Mouse (Mus musculus): ENCODE results near the gene Aldh1a3.
A peak's percentile ranks its signal among the peaks of the same experiment; 100 is the strongest.

Gene Aldh1a3

DNA sequence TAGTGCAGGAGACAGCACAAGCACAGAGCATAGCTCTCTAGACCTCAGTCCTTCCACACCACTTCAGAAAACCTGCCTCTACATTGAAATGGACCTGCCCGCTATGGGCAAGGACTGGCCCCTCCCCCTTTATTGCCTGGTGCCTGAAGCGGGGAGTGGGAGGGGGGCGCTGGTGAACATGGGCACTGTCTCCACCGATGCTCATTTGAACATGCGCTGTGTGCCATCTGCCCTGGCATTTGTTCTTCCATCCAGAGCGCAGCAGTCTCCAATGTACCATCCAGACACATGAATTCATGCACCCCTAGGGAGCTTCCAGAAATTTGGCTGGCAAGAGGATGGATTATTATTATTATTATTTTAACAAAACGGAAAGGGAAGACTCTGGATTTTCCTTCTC is 14.2 kb downstream of the Aldh1a3 start:
- DNase-seq: no peak

DNA sequence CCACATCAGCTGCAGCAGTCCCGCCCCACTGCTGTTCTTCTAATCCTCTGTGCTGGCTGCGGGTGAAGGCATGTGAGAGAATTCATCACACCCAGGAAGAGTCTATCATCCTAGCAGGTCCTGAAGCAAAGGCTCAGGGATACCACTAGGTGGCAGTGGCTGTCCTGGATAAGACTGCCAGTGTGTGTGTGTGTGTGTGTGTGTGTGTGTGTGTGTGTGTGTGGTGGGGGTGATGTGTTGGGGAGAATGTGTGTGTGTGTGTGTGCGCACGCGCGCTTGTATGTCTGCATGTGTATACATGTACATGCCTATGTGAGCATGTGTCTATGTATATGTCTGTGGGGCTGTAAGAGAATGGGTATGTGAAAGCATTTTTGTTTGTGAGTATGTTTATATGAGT is 17.9 kb downstream of the Aldh1a3 start:
- DNase-seq: peak in 1 of 2 experiments; percentile 38

DNA sequence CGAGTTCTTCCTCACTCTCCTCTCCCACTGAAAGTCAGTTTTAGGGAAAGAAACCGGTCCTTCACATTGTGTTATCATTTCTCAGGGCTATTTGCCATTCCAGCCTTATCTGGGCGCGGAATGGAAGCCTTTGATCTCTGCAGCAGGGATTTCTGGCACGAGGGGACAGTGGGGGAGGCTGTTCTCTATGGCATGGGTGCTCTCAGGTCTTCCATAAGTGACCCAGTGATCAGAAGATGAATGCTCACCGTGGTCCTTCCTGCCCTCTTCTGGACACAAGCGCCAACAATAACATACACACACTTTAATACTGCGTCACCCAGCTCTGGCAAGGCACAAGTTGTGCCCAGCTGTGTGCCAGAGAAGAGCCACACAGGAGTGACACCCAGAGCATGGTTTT is 20.3 kb downstream of the Aldh1a3 start:
- DNase-seq: no peak

DNA sequence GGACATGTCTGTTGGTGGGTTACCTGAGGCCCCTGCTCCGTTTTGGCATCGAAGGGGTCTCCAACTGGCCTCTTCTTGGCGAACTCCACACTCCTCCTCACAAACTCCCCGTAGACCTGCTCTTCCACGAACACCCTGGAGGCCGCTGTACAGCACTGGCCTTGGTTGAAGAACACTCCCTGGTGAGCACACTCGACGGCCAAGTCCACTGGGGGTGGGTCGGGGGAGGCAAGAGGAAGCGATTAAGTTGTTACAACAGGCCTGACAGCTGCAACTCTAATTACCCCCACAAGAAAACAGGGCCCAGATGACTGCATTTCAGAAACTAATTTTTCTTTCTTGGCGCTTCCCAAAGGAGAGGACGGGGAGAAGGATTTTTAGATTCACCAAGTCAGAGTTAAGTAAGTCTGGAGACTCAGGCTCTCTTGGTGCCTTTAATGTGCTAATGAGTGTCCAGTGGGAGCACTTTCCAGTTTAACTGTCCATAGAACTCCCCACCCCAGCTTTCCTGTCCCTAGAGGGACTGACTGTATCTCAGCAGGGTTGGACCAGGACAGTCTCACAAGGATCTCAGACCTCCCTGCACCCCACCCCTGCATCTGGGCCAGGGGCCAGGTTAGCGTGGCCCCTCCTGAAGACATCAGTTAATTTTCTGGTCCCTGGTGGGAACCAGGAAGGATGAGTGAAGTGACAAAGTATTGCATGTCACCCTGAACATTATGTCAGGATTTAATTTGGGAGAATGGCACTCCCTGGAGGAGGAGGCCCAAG is 21.2 kb downstream of the Aldh1a3 start:
- no peak for DNase-seq

DNA sequence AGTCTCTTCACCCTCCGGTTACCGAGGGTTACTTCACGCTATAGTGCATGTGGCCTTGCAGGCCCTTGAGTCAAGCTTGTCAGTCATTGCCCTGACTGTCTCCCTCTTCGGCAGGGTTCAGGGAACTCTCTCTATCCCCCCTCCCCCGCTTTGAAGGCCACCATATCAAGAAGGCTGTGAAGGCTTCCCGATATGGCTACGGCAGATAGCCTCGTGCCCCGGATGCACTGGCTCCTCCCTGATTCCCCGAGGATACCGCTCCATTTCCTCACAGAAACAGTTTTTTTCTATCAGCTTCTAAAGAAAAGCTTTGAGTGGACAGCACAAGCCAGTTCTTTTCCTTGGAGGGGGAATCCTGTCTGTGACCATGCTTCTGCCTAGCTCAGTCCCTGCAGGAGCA is 21.8 kb downstream of the Aldh1a3 start:
- peak; percentile 26 to 56 for DNase-seq

DNA sequence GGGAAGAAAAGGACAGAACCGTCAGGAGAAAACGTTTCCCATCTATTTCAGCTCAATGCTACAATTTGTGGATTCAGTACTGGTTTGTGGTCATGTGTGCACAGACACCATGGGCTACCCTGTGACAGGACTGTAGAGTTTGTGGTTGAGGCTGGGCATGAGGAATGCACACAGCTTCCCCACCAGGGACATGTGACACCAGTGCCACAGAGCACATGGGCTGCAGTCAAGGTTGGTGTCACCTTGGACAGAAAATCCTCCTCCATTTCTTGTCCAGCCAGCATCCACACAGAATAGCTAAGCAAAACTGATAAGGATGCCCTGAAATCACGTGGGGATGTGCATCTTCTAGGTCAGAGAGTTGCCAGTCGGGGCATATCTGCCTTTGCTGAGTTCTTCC is 22.5 kb downstream of the Aldh1a3 start:
- no peak for DNase-seq

DNA sequence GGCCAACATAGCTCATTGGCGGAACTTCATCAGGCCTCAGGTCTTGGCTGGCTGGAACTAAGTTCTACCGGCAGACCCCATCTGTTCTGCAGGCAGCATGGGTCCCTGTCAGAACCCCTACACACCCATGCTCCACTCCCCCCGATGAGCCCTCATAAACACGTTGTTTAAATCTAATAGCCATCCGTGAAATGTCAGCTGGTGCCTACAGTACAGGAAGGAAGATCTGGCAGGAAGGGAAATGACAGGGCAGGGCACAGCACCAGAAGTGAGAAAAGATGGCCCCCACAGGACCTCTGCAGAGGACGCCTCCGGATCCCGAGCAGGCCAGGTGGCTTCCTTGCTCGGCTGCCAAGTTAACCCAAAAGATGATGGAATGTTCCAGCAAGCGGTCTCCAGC is 23.2 kb downstream of the Aldh1a3 start:
- peak; percentile 34 to 65 for DNase-seq

DNA sequence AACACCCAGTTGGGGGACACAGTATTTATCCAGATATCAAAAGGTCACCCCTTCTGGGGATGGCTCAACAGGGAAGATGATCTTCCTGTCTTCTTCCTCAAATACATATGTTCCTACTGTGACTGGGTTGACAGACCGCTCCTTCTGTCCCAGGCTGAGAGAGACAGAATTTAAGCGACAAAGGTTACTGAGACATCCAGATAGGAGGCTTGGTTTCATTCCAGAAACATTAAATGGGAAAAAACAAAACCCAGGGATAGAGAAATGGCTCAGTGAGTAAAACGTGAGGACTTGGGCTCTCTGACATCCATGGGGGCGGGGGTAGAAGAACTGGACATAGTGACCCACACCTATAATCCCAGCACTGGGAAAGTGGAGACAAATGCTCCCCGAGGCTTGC is 24.4 kb downstream of the Aldh1a3 start:
- no peak for DNase-seq

DNA sequence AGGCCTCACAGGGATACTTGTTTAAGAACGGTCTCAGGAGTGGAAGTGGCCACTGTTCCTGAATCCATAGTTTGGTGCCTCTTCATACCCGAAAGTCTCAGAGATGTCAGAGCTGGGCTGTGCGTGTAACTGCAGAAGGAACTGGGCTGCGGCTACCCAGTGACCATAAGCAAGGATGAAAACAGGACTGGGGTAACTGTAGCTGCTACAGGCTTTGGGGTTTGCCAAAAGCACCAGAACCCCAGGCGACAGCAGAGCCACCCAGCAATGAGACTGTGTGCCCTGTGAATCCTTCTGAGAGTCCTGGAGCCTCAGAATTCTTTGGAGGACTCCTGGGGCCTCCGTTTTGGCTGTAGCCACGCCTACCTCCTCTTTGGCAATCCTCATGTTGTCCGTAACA is 25.7 kb downstream of the Aldh1a3 start:
- DNase-seq: no peak

DNA sequence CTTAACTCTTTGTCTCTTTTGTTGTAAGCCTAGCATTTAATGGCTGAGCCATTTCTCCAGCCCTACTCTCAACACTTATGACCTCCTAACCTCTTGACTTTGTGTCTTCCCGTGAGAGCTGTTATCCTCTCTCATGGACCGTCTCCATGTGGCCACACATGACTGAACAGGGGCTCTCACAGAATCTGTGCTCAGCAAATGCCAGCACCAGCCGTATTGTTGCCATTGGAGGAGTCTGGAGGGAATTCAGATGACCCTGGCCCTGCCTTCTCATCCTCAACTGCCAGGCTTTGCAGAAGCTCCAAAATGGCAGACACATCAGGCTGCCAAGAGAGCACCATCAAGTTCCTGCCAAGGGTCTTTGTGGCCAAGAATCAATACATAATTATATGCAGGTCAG is 30.0 kb downstream of the Aldh1a3 start:
- DNase-seq: peak; percentile 14 to 52

DNA sequence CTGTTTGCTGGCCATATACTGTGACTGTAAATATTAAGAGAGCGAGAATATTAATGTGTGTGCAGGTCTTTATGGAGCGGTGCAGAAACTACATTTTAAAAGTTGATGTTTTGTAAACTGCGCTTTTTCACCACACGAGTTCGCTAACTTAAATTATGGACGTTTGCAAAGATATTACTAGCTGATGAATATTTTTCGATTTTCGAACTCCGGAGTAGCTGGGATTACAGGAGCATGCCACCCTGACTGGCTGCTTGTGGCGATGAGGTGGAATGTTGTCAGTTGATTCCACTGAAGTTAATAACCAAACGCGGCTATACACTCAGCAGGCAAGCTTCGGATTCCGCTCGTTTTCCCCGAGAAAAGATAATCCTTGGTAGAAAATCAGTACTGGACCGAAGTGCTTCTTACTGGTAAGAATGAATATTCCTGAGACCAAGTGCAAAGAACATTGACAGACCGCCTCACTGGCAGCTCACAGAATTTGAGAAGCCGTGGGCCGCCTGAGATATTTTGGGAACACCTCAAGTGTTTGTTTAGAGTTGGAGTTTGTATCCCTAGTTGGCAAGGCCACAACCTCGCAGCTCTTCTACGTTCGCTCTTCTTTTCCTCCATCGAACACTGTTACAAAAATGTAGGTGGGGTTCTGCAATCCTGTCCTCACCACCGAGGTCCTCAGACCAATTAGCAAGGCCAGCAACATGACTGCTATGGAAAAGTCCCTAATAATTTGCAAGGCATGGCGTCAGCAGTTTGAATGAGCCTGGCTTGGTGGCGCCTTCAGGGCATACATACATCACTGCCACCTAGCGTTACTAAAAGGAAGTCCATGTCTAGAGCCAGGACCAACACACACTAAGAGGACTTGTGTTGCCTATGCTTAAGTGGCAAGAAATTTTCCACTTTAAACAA is 38.4 kb downstream of the Aldh1a3 start:
- peak; percentile 81 to 84 for DNase-seq

DNA sequence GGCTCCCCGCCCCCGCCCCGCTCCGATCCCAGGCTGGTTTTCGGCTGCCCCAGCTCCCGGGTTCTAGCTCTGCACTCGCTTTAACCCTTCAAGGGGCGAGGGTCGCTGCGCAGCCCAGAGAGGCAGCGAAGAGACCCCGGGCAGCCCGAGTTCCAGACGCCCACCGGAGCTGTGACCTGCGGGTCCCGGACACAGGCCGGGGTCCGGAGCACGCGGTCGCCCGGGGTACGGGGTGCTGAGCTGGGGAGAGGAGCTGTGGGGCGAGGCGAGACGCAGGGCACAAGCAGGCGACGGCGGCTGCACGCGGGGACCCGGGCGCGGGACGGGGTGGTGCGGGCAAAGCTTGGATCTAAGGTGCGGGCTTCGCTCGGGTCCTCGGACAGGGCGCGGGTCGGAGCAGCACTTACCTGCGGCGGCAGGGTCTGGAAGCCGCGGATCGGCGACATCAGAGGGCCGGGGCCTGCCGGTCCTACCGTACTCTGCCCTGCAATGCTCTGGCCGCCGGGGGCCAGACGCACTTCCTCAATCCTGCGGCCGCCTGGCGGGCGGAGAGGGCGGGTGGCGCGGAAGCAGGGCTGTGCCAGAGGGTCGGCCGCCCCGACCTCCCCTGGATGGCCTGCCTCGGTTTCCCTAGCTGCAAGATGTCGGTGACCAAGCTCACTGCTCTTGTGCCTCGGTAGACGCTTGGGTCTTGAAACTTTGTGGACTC is 39.4 kb downstream of the Aldh1a3 start, which contains the start of gene Lrrk1:
Gene Lrrk1 (minus strand): TSS at position 538 of the 709 bp plus-strand sequence.
- peak; percentile 66 to 81 for DNase-seq

DNA sequence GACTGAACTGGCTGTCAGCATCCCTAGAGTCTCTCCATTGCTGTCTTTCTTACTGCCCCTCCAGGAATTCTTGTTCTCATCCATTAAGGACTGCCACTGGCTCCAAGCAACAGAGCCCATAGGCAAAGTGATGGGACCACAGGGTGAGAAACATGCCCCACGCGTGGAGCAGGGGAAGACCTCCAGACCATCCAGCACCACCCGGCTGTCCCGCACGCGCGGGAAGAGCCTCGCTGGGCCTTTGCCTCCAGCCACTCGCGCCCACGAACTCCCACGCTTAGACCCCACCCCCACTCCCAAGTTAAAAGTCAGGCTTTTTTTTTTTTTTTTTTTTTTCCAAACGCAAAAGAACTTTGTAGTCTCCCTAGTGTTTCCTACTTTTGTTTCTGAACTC is 39.9 kb downstream of the Aldh1a3 start:
- DNase-seq: peak in 1 of 2 experiments; percentile 16

DNA sequence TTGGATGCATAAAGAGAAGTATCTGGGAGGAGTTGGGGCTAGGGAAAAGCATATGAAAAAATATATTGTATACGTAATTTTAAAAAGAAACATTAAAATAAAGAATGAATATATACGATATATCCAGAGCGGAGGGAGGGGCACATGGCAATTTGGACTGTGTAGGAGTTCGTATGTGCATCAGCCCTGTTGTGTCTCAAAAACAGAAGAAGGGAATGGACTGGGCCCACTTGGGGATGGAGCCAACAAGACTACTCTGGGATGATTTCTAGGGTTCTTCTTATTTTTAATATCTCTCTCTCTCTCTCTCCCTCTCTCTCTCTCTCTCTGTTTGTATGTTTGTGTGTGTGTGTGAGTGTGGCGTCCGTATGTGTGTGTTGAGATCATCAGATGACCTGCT is 40.9 kb downstream of the Aldh1a3 start:
- no peak for DNase-seq

DNA sequence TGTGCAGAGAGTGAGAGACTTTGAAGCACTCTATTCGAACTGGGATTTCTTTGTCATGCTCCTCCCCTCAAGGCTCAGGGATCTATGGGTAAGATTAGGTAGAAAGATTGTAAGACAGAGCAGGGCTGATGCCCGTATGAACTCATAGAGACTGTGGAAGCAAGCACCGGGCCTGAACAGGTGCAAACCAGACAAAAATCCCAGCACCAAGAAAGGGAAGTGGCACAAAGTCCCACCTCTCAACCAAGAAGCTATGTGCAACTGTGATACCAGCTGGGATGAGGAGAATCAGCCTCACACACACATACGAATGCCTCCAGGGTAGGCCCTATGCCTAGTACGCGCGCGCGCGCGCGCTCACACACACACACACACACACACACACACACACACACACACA is 41.5 kb downstream of the Aldh1a3 start:
- no peak for DNase-seq

DNA sequence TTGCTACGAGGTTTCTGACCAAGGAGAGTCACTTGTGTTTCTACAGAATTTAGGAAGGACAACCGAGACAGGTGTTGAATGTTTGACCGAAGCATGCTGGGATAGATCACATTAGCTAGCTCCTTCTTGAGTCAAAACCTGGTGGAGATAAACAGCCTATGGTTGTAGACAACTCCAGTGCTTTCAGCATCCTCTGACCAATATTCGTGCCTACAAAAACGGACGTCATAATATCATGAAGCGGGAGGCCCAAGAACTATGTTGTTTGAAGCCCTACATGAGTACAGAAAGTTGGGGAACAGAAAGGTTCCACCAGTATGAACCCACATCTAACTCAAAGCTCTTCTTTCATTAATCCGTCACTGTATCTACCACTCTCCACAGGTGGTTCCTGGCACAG is 42.4 kb downstream of the Aldh1a3 start:
- DNase-seq: no peak

DNA sequence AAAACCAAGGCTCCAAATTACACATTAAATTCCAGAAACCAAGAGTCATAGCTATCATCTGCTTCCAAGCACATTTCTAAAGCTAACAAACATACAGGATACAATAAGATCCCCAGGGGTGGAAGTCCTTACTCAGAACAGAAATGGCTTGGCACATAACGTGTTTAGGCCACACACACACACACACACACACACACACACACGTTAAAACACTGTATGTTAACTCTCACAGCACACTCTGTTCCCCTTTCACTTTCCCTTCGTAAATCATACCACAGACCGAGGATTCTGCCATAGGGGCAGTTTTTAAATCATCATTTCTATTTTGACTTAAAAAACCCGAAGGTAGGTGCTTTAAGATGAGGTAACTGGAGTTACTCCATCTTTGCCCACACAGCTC is 43.1 kb downstream of the Aldh1a3 start:
- DNase-seq: peak in 1 of 2 experiments; percentile 14

DNA sequence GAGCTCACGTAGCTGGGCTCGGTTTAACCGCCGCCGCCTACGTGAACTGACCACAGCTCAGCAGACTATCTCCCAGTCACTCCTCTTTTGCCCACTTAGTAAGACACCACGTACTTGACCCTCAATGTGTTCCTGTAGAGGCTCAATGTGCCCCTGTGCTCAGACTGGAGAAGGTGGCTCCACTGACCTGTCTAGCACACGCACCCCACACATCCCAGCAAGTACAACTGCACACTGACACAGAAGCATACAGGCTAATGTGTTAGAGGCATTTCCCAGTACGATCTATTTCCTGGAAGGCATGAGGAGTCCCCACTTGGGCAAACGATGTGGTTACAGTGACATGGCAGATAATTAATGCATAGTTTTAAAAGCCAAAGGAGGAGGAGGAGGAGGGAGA is 50.8 kb downstream of the Aldh1a3 start:
- no peak for DNase-seq

DNA sequence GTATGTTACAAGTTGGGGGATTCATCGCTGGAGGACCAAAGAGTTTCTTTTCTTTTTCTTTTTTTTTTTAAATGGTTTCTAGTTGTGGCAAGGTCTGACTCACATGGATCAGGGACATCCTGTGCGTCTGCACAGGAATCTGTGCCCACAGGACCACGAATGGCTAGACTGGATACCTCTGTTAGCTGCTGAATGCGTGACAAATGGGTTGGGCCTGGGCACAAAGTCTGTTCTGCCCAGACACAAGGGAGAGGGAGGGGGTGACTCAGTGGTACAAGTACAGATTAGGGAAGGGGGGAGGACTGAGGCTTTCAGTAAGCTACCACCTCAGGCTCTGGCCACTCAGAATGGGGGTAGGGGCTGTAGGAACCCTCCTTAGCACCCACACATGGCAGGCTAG is 51.6 kb downstream of the Aldh1a3 start:
- no peak for DNase-seq

DNA sequence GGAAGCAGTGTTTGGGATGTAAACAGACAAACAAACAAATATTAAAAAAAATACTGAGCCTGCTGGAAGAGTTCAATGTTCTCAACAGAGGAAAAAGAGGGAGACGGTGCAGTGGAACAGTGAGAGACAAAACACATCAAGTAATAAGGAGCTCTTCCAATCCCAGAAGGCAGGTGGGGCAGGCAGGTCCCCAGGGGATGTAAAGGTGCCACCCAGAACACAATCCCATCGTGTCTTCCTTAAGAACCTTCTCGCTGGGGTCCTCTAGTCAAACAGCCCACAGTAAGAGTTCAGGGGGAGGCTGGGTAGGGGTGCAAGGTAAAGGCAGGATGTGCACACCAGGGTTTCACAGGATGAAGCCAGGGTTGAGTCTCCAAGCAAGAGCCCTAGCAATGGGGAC is 53.9 kb downstream of the Aldh1a3 start:
- no peak for DNase-seq

DNA sequence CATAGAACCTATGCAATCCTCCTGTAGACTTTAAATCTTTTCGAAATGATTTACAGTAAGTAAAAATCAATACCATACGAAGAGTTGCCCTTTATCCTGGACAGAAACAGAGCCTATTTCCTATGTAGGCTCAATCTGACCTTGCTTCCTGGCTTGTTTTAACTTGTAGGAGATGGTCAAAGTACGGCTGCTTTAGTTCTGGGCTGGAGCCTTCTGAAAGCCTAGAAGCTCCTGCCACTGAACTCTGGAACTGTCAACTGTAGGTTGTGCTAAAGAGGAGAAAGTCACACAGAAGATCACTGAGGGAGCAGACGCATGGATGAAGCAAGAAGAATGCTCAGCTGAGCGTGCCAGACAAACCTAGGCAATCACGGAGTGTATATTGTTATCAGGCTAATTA is 56.3 kb downstream of the Aldh1a3 start:
- DNase-seq: no peak

DNA sequence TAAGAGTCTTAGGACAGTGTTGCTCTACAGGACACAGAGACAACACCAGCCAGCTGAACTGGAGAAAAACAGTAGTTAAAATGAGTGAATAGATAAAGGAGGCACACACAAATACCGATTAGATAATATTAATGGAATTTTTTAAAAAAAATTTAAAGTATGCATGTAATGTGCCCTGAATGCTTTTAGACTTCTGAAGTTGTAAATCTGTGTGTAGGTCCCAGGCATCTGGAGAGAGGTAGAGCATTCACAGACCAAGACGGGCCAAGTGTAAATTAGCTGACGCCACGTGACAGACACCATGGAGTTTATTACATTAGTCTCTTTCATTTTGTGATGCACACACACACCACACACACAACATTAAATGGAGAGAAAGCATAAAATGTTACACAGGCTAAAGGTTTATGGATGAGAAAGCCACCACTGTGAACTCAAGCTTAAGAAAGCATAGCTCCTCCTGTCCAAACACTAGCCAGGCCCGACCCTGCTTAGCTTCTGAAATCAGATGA is 57.3 kb downstream of the Aldh1a3 start:
- no peak for DNase-seq

All from kidney, postnatal 25 days (tissue).